Mouse (Mus musculus): ENCODE results near the gene Tulp1.

DNA sequence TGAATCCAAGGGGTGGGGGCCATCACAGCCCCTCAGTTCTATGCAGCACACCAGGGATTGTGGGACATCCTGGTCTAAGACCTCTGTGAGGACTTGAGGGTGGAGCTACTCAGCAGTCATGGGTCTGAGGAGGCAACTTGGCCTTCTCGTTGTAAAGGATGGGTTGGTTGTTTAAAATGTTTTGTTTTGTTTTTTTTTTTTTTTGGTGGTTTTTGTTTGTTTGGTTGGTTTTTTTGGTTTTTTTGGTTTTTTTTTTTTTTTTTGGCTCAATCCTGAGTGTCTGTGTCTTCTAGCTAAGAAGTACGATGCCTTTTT, 34.8 kb downstream of the Tulp1 start:
- TF ChIP-seq CTCF (IDR thresholded peaks at IDR 0.05; ENCODE audit: control insufficient read depth, insufficient read depth, insufficient read length) (no peak), USF1 (IDR thresholded peaks at IDR 0.05; ENCODE audit: low read depth) (no peak), MYOD1 (IDR thresholded peaks at IDR 0.05; ENCODE audit: control insufficient read depth, insufficient read length, low read depth) (no peak), MAX (IDR thresholded peaks at IDR 0.05) (no peak), FOSL1 (IDR thresholded peaks at IDR 0.05; ENCODE audit: insufficient read depth, low read length, poor library complexity, severe bottlenecking) (no peak), CEBPB (IDR thresholded peaks at IDR 0.05; ENCODE audit: low read depth) (no peak)
